Mouse (Mus musculus): ENCODE measurements at regions not wholly inside any gene's neighbourhood (a gene's known extent, or its start where the extent isn't known, plus 50 kb on each side); places are given as distances from the start of the nearest gene placed in this dataset.
A peak's percentile ranks its signal among the peaks of the same experiment; 100 is the strongest.

DNA sequence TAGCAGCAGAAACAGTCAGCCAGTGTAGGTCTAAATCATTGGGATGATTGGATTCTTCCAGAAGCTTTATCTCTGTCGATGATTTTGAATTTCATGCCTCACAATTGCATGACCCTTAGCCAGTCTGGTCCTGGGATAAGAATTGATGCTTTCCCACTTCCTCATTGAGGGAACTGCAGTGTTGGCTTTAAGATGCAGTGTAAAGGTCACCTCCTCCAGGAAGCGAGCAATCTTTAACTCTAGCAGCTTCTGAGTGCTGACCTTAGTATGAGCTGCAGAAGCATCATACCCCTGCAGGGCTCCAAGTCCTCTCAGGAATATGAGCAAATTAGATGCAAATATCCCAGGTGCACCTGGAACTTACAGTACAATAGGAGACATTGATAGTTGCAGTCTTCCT is 1132.2 kb upstream of the A1bg start:
- TF ChIP-seq RCOR1 (conservative IDR thresholded peaks at IDR 0.05; ENCODE audit: low read depth, low read length) (no peak), NELFE (IDR thresholded peaks at IDR 0.05; ENCODE audit: low read depth, low read length) (no peak), CTCF (conservative IDR thresholded peaks at IDR 0.05 in 1 of 2, IDR thresholded peaks at IDR 0.05 in 1 of 2; ENCODE audit: low read depth in 2 of 2, low read length in 2 of 2) (no peak), POLR2AphosphoS2 (IDR thresholded peaks at IDR 0.05; ENCODE audit: low read depth, low read length) (no peak), MXI1 (IDR thresholded peaks at IDR 0.05; ENCODE audit: low read depth, low read length) (0 out of 2 replicates have a peak, but pooled peaks have one; percentile 20), POLR2A (IDR thresholded peaks at IDR 0.05; ENCODE audit: low read depth, low read length) (no peak)
- Histone ChIP-seq H3K9ac (ENCODE audit: insufficient read depth, low read depth) (no peak overlapping the region), H3K9me3 (replicated peaks; ENCODE audit: low read length) (peaks cover 8% of the 10 kb centered on the region), H3K4me3 (replicated peaks in 1 of 3; ENCODE audit: low read depth in 2 of 3, low read length in 2 of 3, poor library complexity in 1 of 3) (no peak overlapping the region), H3K27me3 (replicated peaks) (no peaks in the 10 kb centered on the region), H3K36me3 (replicated peaks in 1 of 2; ENCODE audit: control insufficient read depth in 1 of 2, insufficient read depth in 1 of 2, low read length in 1 of 2) (peaks cover 63 to 92% of the 10 kb centered on the region in 2 experiments), H3K4me2 (ENCODE audit: insufficient read depth, low read depth, poor library complexity, severe bottlenecking) (no peak overlapping the region), H3K4me1 (ENCODE audit: control insufficient read depth in 1 of 2, insufficient read depth in 2 of 2) (peaks cover 21 to 92% of the 10 kb centered on the region in 2 experiments), H3K79me2 (replicated peaks; ENCODE audit: control insufficient read depth, extremely low read depth, insufficient read depth, poor library complexity, severe bottlenecking) (peaks cover 100% of the 10 kb centered on the region), H3K27ac (ENCODE audit: insufficient read depth, low read depth) (no peak overlapping the region)
- DNase-seq (ENCODE audit: extremely low read depth): no peak
- in situ Hi-C loops (cut with MboI; ENCODE audit: low pct_ligation_motif_present, low pct_unique_long_range_greater_than_20kb, low sequenced_read_pairs) (no loop called here), dilution Hi-C loops (cut with MboI; ENCODE audit: extremely low pct_ligation_motif_present, extremely low pct_unique_long_range_greater_than_20kb, low sequenced_read_pairs) (no loop called here)

DNA sequence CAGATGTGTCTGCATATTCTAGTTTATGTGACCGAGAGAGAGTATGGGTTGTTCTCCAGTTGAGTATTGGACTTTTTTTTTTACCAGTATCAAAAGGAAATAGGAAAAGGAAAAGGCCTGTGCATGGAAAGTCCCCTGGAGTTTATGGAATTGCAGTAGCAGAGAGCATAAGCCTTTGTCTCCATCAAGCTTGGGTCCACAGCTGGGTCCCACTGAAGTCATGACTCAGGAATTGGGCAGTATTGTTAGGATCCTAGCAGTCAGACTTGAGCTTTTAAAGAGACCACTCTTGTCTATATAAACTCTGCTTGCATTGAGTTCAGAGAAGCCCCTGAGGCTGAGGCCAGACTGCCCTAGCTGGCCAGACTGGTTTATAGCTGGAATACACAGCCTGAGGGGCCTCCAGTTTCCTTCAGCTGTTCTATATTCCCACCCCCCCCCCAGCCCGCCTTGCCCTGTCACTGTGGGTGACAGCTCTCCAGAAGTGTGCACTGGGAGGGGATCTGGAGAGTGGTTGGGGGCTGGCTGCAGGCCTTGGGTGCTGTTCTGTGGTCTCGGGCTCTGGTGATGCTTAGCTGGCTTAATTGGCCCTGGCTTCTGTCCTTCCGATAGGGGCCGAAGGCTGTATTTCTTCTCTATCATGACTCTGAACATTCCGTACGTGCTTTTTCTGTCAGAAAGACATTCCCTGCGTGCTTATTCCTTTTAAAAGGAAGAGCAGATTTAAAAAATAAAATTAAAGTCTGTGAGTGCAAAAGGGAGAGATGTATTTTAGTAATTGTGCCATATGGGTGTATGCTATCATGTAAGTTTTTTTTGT is 1130.8 kb upstream of the A1bg start:
- Histone ChIP-seq H3K36me3 (replicated peaks in 1 of 2; ENCODE audit: control insufficient read depth in 1 of 2, insufficient read depth in 1 of 2, low read length in 1 of 2) (peaks cover 60 to 92% of the 10 kb centered on the region in 2 experiments), H3K79me2 (replicated peaks; ENCODE audit: control insufficient read depth, extremely low read depth, insufficient read depth, poor library complexity, severe bottlenecking) (peaks cover 99% of the 10 kb centered on the region), H3K27me3 (replicated peaks) (no peaks in the 10 kb centered on the region), H3K4me3 (replicated peaks in 1 of 3; ENCODE audit: low read depth in 2 of 3, low read length in 2 of 3, poor library complexity in 1 of 3) (no peak overlapping the region), H3K4me2 (ENCODE audit: insufficient read depth, low read depth, poor library complexity, severe bottlenecking) (no peak overlapping the region), H3K9ac (ENCODE audit: insufficient read depth, low read depth) (no peak overlapping the region), H3K4me1 (ENCODE audit: control insufficient read depth in 1 of 2, insufficient read depth in 2 of 2) (peaks cover 24 to 89% of the 10 kb centered on the region in 2 experiments), H3K27ac (ENCODE audit: insufficient read depth, low read depth) (no peak overlapping the region), H3K9me3 (replicated peaks; ENCODE audit: low read length) (peaks cover 15% of the 10 kb centered on the region)
- dilution Hi-C loops (cut with MboI; ENCODE audit: extremely low pct_ligation_motif_present, extremely low pct_unique_long_range_greater_than_20kb, low sequenced_read_pairs): no loop called here
- no peak for DNase-seq (ENCODE audit: extremely low read depth)
- TF ChIP-seq POLR2A (IDR thresholded peaks at IDR 0.05; ENCODE audit: low read depth, low read length) (peak; percentile 16; the same call in 1 of the 2 replicates), E2F4 (IDR thresholded peaks at IDR 0.05; ENCODE audit: insufficient replicate concordance, low read depth, low read length) (no peak)
- in situ Hi-C loops (cut with MboI; ENCODE audit: low pct_ligation_motif_present, low pct_unique_long_range_greater_than_20kb, low sequenced_read_pairs): no loop called here

DNA sequence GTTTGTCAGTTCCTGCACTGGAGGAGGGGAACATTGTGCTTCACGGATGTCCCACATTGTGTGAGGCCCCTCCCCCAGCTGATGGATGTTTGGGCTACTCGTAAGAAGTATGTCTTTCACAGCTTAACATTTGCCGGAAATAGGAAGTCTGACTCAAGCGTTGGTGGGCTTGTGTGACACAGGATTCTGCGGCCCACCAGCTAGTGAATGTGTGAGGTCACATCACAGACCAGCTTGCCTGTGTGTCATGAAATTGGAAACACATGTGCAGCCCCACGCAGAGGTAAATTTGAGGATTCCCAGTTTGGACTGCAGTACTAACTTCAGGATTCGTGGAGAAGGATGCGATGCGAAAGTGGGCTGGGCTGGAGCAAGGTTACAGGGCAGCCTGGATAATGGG is 1126.6 kb upstream of the A1bg start:
- dilution Hi-C loops (cut with MboI; ENCODE audit: extremely low pct_ligation_motif_present, extremely low pct_unique_long_range_greater_than_20kb, low sequenced_read_pairs): no loop called here

More for the DNA sequence above, 1126.6 kb upstream of the A1bg start:
- Histone ChIP-seq H3K4me2 (ENCODE audit: insufficient read depth, low read depth, poor library complexity, severe bottlenecking) (no peak overlapping the region), H3K4me1 (ENCODE audit: control insufficient read depth in 1 of 2, insufficient read depth in 2 of 2) (peaks cover 28 to 82% of the 10 kb centered on the region in 2 experiments), H3K79me2 (replicated peaks; ENCODE audit: control insufficient read depth, extremely low read depth, insufficient read depth, poor library complexity, severe bottlenecking) (peaks cover 96% of the 10 kb centered on the region), H3K4me3 (replicated peaks in 1 of 3; ENCODE audit: low read depth in 2 of 3, low read length in 2 of 3, poor library complexity in 1 of 3) (no peak overlapping the region), H3K9ac (ENCODE audit: insufficient read depth, low read depth) (no peak overlapping the region), H3K27me3 (replicated peaks) (no peaks in the 10 kb centered on the region), H3K36me3 (replicated peaks in 1 of 2; ENCODE audit: control insufficient read depth in 1 of 2, insufficient read depth in 1 of 2, low read length in 1 of 2) (peaks cover 43 to 84% of the 10 kb centered on the region in 2 experiments), H3K27ac (ENCODE audit: insufficient read depth, low read depth) (no peak overlapping the region), H3K9me3 (replicated peaks; ENCODE audit: low read length) (peaks cover 15% of the 10 kb centered on the region)
- in situ Hi-C loops (cut with MboI; ENCODE audit: low pct_ligation_motif_present, low pct_unique_long_range_greater_than_20kb, low sequenced_read_pairs): no loop called here
- no peak for DNase-seq (ENCODE audit: extremely low read depth)
- TF ChIP-seq USF2 (conservative IDR thresholded peaks at IDR 0.05; ENCODE audit: low read depth, low read length): no peak
- TF ChIP-seq SMC3 (IDR thresholded peaks at IDR 0.05; ENCODE audit: low read depth, low read length): no peak
- no peak for TF ChIP-seq CHD2 (IDR thresholded peaks at IDR 0.05; ENCODE audit: low read length)
- no peak for TF ChIP-seq BHLHE40 (IDR thresholded peaks at IDR 0.05; ENCODE audit: low read depth, low read length)
- no peak for TF ChIP-seq CHD1 (IDR thresholded peaks at IDR 0.05; ENCODE audit: low read depth, low read length)
- no peak for TF ChIP-seq KAT2A (IDR thresholded peaks at IDR 0.05; ENCODE audit: insufficient replicate concordance, low read length)
- TF ChIP-seq POLR2AphosphoS2 (IDR thresholded peaks at IDR 0.05; ENCODE audit: low read depth, low read length): no peak
- no peak for TF ChIP-seq E2F4 (IDR thresholded peaks at IDR 0.05; ENCODE audit: insufficient replicate concordance, low read depth, low read length)
- TF ChIP-seq JUN (IDR thresholded peaks at IDR 0.05; ENCODE audit: insufficient read depth, low read depth, low read length): no peak
- TF ChIP-seq EP300 (IDR thresholded peaks at IDR 0.05; ENCODE audit: low read length): no peak
- TF ChIP-seq SIN3A (IDR thresholded peaks at IDR 0.05; ENCODE audit: low read length): no peak
- no peak for TF ChIP-seq IRF4 (IDR thresholded peaks at IDR 0.05; ENCODE audit: low read depth, low read length)
- TF ChIP-seq TCF12 (IDR thresholded peaks at IDR 0.05; ENCODE audit: low read depth, low read length): no peak
- TF ChIP-seq ZC3H11A (IDR thresholded peaks at IDR 0.05; ENCODE audit: low read depth, low read length): no peak
- no peak for TF ChIP-seq ETS1 (conservative IDR thresholded peaks at IDR 0.05; ENCODE audit: low read depth, low read length)
- TF ChIP-seq GABPA (IDR thresholded peaks at IDR 0.05; ENCODE audit: insufficient replicate concordance, low read depth, low read length): no peak
- no peak for TF ChIP-seq ELF1 (IDR thresholded peaks at IDR 0.05; ENCODE audit: low read depth, low read length)
- no peak for TF ChIP-seq RCOR1 (conservative IDR thresholded peaks at IDR 0.05; ENCODE audit: low read depth, low read length)
- no peak for TF ChIP-seq MYC (IDR thresholded peaks at IDR 0.05; ENCODE audit: low read depth, low read length)
